ENCODE assay signal across 8 mouse cellular contexts in genomic region chr14:20886266-20886665, GRCm38 (mm10). TPM values are rescaled to one million over a fixed set of nuclear protein-coding genes. Genes with fewer than 3 reads are reported as not detected.
DNase-seq lines count a peak whose midpoint lies in the region; ATAC-seq lines count a peak whose summit lies in the region.

No protein-coding gene starts in this region.

- WGBS in kidney, embryonic 15.5 days: 57% methylated on average over 4 of the region's 4 CpGs

- peak; percentile 47 for DNase-seq in kidney, adult 18-20 months
- peak; percentile 55 to 78 for DNase-seq in CD8-positive naive resting alpha-beta T cell, adult 2 months (ENCODE audit: low read depth in 2 of 2, low spot score in 2 of 2)
- peak; percentile 57 for DNase-seq in adrenal gland, postnatal 25 days
- DNase-seq in induced T-regulatory cell, adult 2 months (ENCODE audit: low read depth): peak; percentile 82
- DNase-seq in lung, postnatal 36 days: peak; percentile 79
- peak; percentile 21 to 50 for DNase-seq in thymus, adult 18-20 months
- DNase-seq in ovary, postnatal 10 days (ENCODE audit: low spot score): no peak

- H3K4me2 ChIP-seq in kidney, embryonic 15.5 days: no peak overlapping the region

- H3K4me1 ChIP-seq in kidney, embryonic 15.5 days: peaks cover 17% of the 10 kb centered on the region

- no peak overlapping the region for H3K9ac ChIP-seq in kidney, embryonic 15.5 days

- no peaks in the 10 kb centered on the region for H3K36me3 ChIP-seq in kidney, embryonic 15.5 days

- no peaks in the 10 kb centered on the region for H3K27me3 ChIP-seq in kidney, embryonic 15.5 days

- no peaks in the 10 kb centered on the region for H3K9me3 ChIP-seq in kidney, embryonic 15.5 days (replicated peaks)

- no peak overlapping the region for H3K4me3 ChIP-seq in kidney, embryonic 15.5 days (replicated peaks)

- ATAC-seq in kidney, embryonic 15.5 days (replicated peaks; ENCODE audit: low FRiP score): no peak

- H3K27ac ChIP-seq in kidney, embryonic 15.5 days: no peak overlapping the region

RNA-seq across cellular contexts. Expression of gene Vcl, which starts 42.9 kb away (rescaled TPM):
- polyA plus RNA-seq in kidney, embryonic 15.5 days (2015; fragmentation: Nextera tagmentation; extraction: Ambion mirVana): 46.4 and 51.3 TPM in 2 replicates
- 91.6 and 100 TPM in 2 replicates for total RNA-seq in adrenal gland, postnatal 25 days (2021)

RNA-seq across cellular contexts. Expression of gene Plau, which starts 49.8 kb away (rescaled TPM):
- polyA plus RNA-seq in kidney, embryonic 15.5 days (2015; fragmentation: Nextera tagmentation; extraction: Ambion mirVana): 10.7 and 12.4 TPM in 2 replicates
- 14.2 and 21.2 TPM in 2 replicates for total RNA-seq in adrenal gland, postnatal 25 days (2021)
